Mouse (Mus musculus): ENCODE measurements at regions not wholly inside any gene's neighbourhood (a gene's known extent, or its start where the extent isn't known, plus 50 kb on each side); places are given as distances from the start of the nearest gene placed in this dataset.

DNA sequence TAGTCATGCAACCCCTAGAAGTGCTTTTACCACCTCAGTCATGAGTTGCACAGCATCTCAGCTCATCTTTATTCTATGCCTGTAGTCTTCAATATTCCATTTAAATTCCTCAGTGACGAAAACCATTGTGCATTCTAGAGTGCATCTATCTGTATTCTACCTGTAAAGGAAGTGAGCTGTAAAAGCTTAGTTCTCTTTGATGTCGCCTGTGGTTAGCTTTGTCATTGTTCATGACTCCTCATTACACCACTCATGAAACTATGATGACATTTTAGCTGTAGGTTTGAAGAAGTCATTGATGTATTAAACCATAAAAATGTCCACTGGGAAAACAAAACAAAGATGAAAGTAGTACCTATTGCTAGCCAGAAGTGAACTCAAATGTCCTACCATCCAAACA is 911.3 kb downstream of the Diaph3 start:
- DNase-seq (ENCODE audit: low read depth, low spot score): no peak
- H3K27me3 ChIP-seq (ENCODE audit: control insufficient read depth in 1 of 2, insufficient read depth in 2 of 2, low read length in 2 of 2): no peaks in the 10 kb centered on the region
- no peak overlapping the region for H3K27ac ChIP-seq (ENCODE audit: control insufficient read depth, low read depth, low read length)
- TF ChIP-seq GATA1 (IDR thresholded peaks at IDR 0.05; ENCODE audit: low read depth, low read length) (no peak), TBP (IDR thresholded peaks at IDR 0.05; ENCODE audit: low read depth, low read length) (no peak), TAL1 (IDR thresholded peaks at IDR 0.05; ENCODE audit: low read length) (no peak), MAX (IDR thresholded peaks at IDR 0.05; ENCODE audit: low read length) (no peak), ETS1 (IDR thresholded peaks at IDR 0.05; ENCODE audit: low read depth, low read length) (no peak), ELF1 (IDR thresholded peaks at IDR 0.05; ENCODE audit: low read depth, low read length) (no peak), USF2 (IDR thresholded peaks at IDR 0.05; ENCODE audit: borderline replicate concordance in 1 of 2, insufficient read depth in 1 of 2, low read depth in 1 of 2, low read length in 2 of 2) (no peak), GABPA (IDR thresholded peaks at IDR 0.05; ENCODE audit: low read depth, low read length) (no peak), MYB (IDR thresholded peaks at IDR 0.05; ENCODE audit: low read depth, low read length) (no peak), E2F4 (IDR thresholded peaks at IDR 0.05; ENCODE audit: borderline replicate concordance, low read depth, low read length) (no peak), EP300 (IDR thresholded peaks at IDR 0.05; ENCODE audit: low read depth in 1 of 2, low read length in 2 of 2) (no peak), SMC3 (IDR thresholded peaks at IDR 0.05; ENCODE audit: low read depth, low read length) (no peak), CTCF (IDR thresholded peaks at IDR 0.05 in 2 of 3, conservative IDR thresholded peaks at IDR 0.05 in 1 of 3; ENCODE audit: control insufficient read depth in 1 of 3, insufficient read depth in 1 of 3, low read depth in 2 of 3, low read length in 3 of 3, poor library complexity in 1 of 3, severe bottlenecking in 1 of 3) (no peak), MAZ (IDR thresholded peaks at IDR 0.05; ENCODE audit: low read depth, low read length) (no peak), CHD1 (IDR thresholded peaks at IDR 0.05; ENCODE audit: low read depth, low read length) (no peak), MXI1 (IDR thresholded peaks at IDR 0.05; ENCODE audit: low read depth, low read length) (no peak), HCFC1 (IDR thresholded peaks at IDR 0.05; ENCODE audit: low read depth, low read length) (no peak), ZKSCAN1 (IDR thresholded peaks at IDR 0.05; ENCODE audit: low read depth, low read length) (no peak)
- no peak overlapping the region for H3K4me3 ChIP-seq (ENCODE audit: control insufficient read depth in 1 of 2, insufficient read depth in 1 of 2, low read depth in 2 of 2, low read length in 2 of 2)
- H3K9me3 ChIP-seq (replicated peaks; ENCODE audit: insufficient read depth, low read length): no peaks in the 10 kb centered on the region
- H3K79me2 ChIP-seq (ENCODE audit: control insufficient read depth, insufficient read depth, low read length, poor library complexity): no peaks in the 10 kb centered on the region
- H3K9ac ChIP-seq (ENCODE audit: control insufficient read depth, low read depth, low read length, poor library complexity, severe bottlenecking): no peak overlapping the region
- no peaks in the 10 kb centered on the region for H3K36me3 ChIP-seq (ENCODE audit: control insufficient read depth in 1 of 2, insufficient read depth in 2 of 2, low read length in 2 of 2)
- H3K4me1 ChIP-seq (ENCODE audit: control insufficient read depth in 1 of 2, insufficient read depth in 2 of 2, low read length in 2 of 2): no peaks in the 10 kb centered on the region

DNA sequence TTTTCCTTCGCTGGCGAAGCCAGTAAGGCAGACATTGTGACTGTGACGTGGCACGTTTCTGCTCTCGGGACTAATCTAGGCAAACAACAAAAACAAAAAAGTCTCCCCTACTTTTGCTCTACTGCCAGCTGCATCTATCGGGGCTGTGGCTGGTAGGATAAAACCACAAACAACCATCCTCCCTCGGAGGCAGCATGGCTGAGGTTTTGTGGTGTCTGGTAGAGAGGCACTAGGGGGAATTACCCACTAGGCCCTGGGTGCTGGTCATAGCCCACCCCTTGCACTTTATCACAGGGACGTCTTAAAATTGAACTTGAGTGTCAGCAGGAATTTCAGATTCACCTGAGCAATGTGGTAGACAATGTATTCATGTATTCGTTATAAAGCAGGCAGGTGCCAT is 925.3 kb downstream of the Diaph3 start:
- no peaks in the 10 kb centered on the region for H3K27me3 ChIP-seq (ENCODE audit: control insufficient read depth in 1 of 2, insufficient read depth in 2 of 2, low read length in 2 of 2)
- H3K79me2 ChIP-seq (ENCODE audit: control insufficient read depth, insufficient read depth, low read length, poor library complexity): no peaks in the 10 kb centered on the region
- H3K4me3 ChIP-seq (ENCODE audit: control insufficient read depth in 1 of 2, insufficient read depth in 1 of 2, low read depth in 2 of 2, low read length in 2 of 2): no peak overlapping the region
- TF ChIP-seq ZC3H11A (IDR thresholded peaks at IDR 0.05; ENCODE audit: low read depth, low read length) (no peak), NELFE (IDR thresholded peaks at IDR 0.05; ENCODE audit: low read depth, low read length) (no peak), JUND (IDR thresholded peaks at IDR 0.05; ENCODE audit: low read depth, low read length) (no peak), MAX (IDR thresholded peaks at IDR 0.05; ENCODE audit: low read length) (no peak), SMC3 (IDR thresholded peaks at IDR 0.05; ENCODE audit: low read depth, low read length) (no peak), MAFK (IDR thresholded peaks at IDR 0.05; ENCODE audit: borderline replicate concordance, low read depth, low read length) (no peak), HCFC1 (IDR thresholded peaks at IDR 0.05; ENCODE audit: low read depth, low read length) (no peak), UBTF (IDR thresholded peaks at IDR 0.05; ENCODE audit: borderline replicate concordance, insufficient read depth, low read depth, low read length) (no peak), SIN3A (IDR thresholded peaks at IDR 0.05; ENCODE audit: low read length) (no peak), TBP (IDR thresholded peaks at IDR 0.05; ENCODE audit: low read depth, low read length) (no peak), ZKSCAN1 (IDR thresholded peaks at IDR 0.05; ENCODE audit: low read depth, low read length) (no peak), GATA1 (IDR thresholded peaks at IDR 0.05; ENCODE audit: low read depth, low read length) (no peak), BHLHE40 (IDR thresholded peaks at IDR 0.05; ENCODE audit: borderline replicate concordance, low read depth, low read length) (no peak), RAD21 (IDR thresholded peaks at IDR 0.05; ENCODE audit: low read depth, low read length) (no peak), POLR2AphosphoS5 (IDR thresholded peaks at IDR 0.05; ENCODE audit: borderline replicate concordance, low read depth, low read length) (no peak), USF1 (IDR thresholded peaks at IDR 0.05; ENCODE audit: low read depth, low read length) (no peak)
- no peaks in the 10 kb centered on the region for H3K4me1 ChIP-seq (ENCODE audit: control insufficient read depth in 1 of 2, insufficient read depth in 2 of 2, low read length in 2 of 2)
- H3K27ac ChIP-seq (ENCODE audit: control insufficient read depth, low read depth, low read length): no peak overlapping the region
- H3K9ac ChIP-seq (ENCODE audit: control insufficient read depth, low read depth, low read length, poor library complexity, severe bottlenecking): no peak overlapping the region
- H3K9me3 ChIP-seq (replicated peaks; ENCODE audit: insufficient read depth, low read length): no peaks in the 10 kb centered on the region
- no peaks in the 10 kb centered on the region for H3K36me3 ChIP-seq (ENCODE audit: control insufficient read depth in 1 of 2, insufficient read depth in 2 of 2, low read length in 2 of 2)
- DNase-seq (ENCODE audit: low read depth, low spot score): no peak

Data from MEL (cell line).